Mouse (Mus musculus): ENCODE measurements at regions not wholly inside any gene's neighbourhood (a gene's known extent, or its start where the extent isn't known, plus 50 kb on each side); places are given as distances from the start of the nearest gene placed in this dataset.

DNA sequence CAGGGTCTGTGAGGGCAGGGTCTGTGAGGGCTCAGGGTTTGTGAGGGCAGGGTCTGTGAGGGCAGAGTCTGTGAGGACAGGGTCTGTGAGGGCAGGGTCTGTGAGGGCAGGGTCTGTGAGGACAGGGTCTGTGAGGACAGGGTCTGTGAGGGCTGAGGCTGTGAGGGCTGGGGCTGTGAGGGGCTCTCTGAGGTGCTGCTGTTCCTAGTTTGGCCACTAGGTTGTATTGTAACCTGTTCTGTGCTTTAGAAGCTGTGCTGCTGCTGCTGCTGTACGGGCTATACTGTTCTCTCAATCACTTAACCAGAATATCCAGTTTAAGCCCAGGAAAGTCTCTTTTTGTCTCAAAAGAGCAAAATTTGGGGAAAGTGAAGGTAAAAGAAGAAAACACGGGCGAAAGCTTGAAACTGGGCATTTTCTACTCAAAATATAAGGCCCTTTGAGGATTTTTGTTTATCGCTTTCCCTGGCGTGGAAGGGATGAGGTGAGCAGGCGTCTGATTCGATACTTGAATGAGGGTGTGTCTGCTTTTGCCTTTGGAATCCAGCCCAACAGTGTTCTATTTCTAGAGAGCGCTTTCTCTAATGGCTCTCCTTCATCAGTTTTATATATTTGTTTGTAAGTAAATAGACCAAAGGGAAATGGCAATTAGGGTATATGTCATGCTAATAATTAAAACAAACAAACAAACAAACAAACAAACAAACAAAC, 363.8 kb upstream of the Nr5a2 start:
- peak; percentile 46; the same call in 1 of the 2 replicates for TF ChIP-seq CTCF (IDR thresholded peaks at IDR 0.05; ENCODE audit: extremely low read depth, insufficient read depth, low read length)
- no peak for TF ChIP-seq POLR2A (IDR thresholded peaks at IDR 0.05; ENCODE audit: extremely low read depth, insufficient read depth, low read length)

GRCm38 (mm10) chr1:137323035-137323680, 362.9 kb upstream of the Nr5a2 start:
- Histone ChIP-seq H3K27ac (ENCODE audit: insufficient read depth, low read length) (no peak overlapping the region), H3K4me3 (ENCODE audit: insufficient read depth, low read length) (no peak overlapping the region), H3K4me1 (ENCODE audit: control insufficient read depth, insufficient read depth, low read length) (no peaks in the 10 kb centered on the region)
- TF ChIP-seq CTCF (IDR thresholded peaks at IDR 0.05; ENCODE audit: extremely low read depth, insufficient read depth, low read length): no peak
- TF ChIP-seq POLR2A (IDR thresholded peaks at IDR 0.05; ENCODE audit: extremely low read depth, insufficient read depth, low read length): no peak

More for the DNA sequence above, 363.8 kb upstream of the Nr5a2 start:
- no peak overlapping the region for H3K4me3 ChIP-seq (ENCODE audit: insufficient read depth, low read length)
- no peaks in the 10 kb centered on the region for H3K4me1 ChIP-seq (ENCODE audit: control insufficient read depth, insufficient read depth, low read length)
- H3K27ac ChIP-seq (ENCODE audit: insufficient read depth, low read length): no peak overlapping the region

DNA sequence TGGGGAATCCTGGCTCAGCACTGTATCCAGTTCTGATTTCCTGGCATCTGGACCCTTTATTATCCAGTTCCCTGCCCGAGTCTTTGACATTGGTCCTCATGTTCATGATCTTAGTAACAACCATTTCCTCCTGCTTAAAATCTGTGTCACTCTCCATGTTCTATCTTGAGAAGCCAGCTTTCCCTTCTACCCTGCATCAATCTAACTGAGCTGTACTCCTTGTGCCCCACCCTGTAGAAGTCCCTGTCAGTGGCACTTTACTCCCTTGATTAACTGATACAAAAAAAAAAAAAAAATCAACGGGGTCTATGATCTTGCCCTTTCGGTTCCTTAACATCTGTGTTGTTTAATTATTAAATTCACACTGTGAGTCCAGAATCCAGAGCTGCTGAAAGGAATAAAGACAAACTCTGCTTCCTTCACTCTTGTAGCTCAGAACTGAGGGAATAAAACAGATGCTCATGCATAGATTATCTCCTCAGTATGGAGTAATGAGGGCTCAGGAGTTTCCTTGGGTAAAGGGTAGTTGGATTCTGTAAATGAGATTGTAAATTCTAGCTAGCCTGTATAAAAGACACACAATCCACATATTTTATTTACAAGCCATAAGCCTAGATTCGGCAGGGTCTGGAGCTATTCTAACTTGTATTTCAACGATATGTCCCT, 342.6 kb upstream of the Nr5a2 start:
- Histone ChIP-seq H3K27ac (ENCODE audit: insufficient read depth, low read length) (no peak overlapping the region), H3K4me1 (ENCODE audit: control insufficient read depth, insufficient read depth, low read length) (no peaks in the 10 kb centered on the region), H3K4me3 (ENCODE audit: insufficient read depth, low read length) (no peak overlapping the region)
- TF ChIP-seq CTCF (IDR thresholded peaks at IDR 0.05; ENCODE audit: extremely low read depth, insufficient read depth, low read length) (no peak), POLR2A (IDR thresholded peaks at IDR 0.05; ENCODE audit: extremely low read depth, insufficient read depth, low read length) (no peak)

- TF ChIP-seq CTCF (IDR thresholded peaks at IDR 0.05; ENCODE audit: extremely low read depth, insufficient read depth, low read length) (peak; percentile 42; the same call in 1 of the 2 replicates), POLR2A (IDR thresholded peaks at IDR 0.05; ENCODE audit: extremely low read depth, insufficient read depth, low read length) (no peak)
- no peak overlapping the region for H3K4me3 ChIP-seq (ENCODE audit: insufficient read depth, low read length)
- no peak overlapping the region for H3K27ac ChIP-seq (ENCODE audit: insufficient read depth, low read length)
- no peaks in the 10 kb centered on the region for H3K4me1 ChIP-seq (ENCODE audit: control insufficient read depth, insufficient read depth, low read length)
These were observed 337.7 kb upstream of the Nr5a2 start for GRCm38 (mm10) chr1:137297780-137298569.

DNA sequence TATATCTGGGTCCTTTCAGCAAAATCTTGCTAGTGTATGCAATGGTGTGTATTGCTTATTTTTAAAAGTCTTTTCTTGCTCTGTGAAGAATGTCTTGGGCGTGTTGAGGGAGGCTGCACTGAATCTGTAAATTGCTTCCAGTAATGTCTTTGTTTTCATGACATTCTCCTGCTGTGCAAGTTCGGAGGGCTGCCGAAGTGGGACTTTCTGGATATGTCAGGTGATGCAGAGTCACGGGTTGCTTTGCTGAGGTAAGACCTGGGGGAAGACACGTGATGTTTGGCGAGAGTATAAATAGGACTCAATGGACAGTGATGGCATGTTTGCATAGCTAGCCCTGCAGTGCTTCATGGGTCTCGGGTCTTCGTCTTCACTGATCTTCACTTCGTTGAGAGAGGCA, 329.2 kb upstream of the Nr5a2 start:
- H3K4me1 ChIP-seq (ENCODE audit: control insufficient read depth, insufficient read depth, low read length): no peaks in the 10 kb centered on the region
- TF ChIP-seq POLR2A (IDR thresholded peaks at IDR 0.05; ENCODE audit: extremely low read depth, insufficient read depth, low read length) (no peak), CTCF (IDR thresholded peaks at IDR 0.05; ENCODE audit: extremely low read depth, insufficient read depth, low read length) (no peak)
- H3K4me3 ChIP-seq (ENCODE audit: insufficient read depth, low read length): no peak overlapping the region
- no peak overlapping the region for H3K27ac ChIP-seq (ENCODE audit: insufficient read depth, low read length)

GRCm38 (mm10) chr1:137283291-137283690, 323.0 kb upstream of the Nr5a2 start:
- no peak for TF ChIP-seq POLR2A (IDR thresholded peaks at IDR 0.05; ENCODE audit: extremely low read depth, insufficient read depth, low read length)
- TF ChIP-seq CTCF (IDR thresholded peaks at IDR 0.05; ENCODE audit: extremely low read depth, insufficient read depth, low read length): no peak
- H3K4me1 ChIP-seq (ENCODE audit: control insufficient read depth, insufficient read depth, low read length): no peaks in the 10 kb centered on the region

DNA sequence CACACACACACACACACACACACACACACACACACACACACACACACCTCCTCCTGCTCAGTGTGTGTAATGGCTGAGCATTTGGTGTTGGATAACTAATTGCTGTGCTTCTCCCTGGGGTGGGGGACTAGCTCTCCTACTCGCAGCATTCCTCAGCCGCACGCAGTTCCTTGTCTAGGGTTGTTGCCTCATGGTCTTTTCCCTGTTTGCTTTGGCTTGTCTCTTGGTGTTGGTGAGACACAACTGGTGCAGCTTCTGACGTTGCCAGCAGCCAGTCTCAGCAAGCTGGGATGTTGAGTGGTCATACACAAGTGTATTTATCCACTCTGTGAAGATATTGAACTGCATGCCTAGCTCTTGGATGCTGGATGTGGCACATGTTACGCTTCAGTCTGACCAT, 322.2 kb upstream of the Nr5a2 start:
- H3K4me1 ChIP-seq (ENCODE audit: control insufficient read depth, insufficient read depth, low read length): no peaks in the 10 kb centered on the region
- TF ChIP-seq CTCF (IDR thresholded peaks at IDR 0.05; ENCODE audit: extremely low read depth, insufficient read depth, low read length): no peak
- TF ChIP-seq POLR2A (IDR thresholded peaks at IDR 0.05; ENCODE audit: extremely low read depth, insufficient read depth, low read length): no peak
- no peak overlapping the region for H3K4me3 ChIP-seq (ENCODE audit: insufficient read depth, low read length)

More at GRCm38 (mm10) chr1:137283291-137283690, 323.0 kb upstream of the Nr5a2 start:
- Histone ChIP-seq H3K27ac (ENCODE audit: insufficient read depth, low read length) (no peak overlapping the region), H3K4me3 (ENCODE audit: insufficient read depth, low read length) (no peak overlapping the region)

DNA sequence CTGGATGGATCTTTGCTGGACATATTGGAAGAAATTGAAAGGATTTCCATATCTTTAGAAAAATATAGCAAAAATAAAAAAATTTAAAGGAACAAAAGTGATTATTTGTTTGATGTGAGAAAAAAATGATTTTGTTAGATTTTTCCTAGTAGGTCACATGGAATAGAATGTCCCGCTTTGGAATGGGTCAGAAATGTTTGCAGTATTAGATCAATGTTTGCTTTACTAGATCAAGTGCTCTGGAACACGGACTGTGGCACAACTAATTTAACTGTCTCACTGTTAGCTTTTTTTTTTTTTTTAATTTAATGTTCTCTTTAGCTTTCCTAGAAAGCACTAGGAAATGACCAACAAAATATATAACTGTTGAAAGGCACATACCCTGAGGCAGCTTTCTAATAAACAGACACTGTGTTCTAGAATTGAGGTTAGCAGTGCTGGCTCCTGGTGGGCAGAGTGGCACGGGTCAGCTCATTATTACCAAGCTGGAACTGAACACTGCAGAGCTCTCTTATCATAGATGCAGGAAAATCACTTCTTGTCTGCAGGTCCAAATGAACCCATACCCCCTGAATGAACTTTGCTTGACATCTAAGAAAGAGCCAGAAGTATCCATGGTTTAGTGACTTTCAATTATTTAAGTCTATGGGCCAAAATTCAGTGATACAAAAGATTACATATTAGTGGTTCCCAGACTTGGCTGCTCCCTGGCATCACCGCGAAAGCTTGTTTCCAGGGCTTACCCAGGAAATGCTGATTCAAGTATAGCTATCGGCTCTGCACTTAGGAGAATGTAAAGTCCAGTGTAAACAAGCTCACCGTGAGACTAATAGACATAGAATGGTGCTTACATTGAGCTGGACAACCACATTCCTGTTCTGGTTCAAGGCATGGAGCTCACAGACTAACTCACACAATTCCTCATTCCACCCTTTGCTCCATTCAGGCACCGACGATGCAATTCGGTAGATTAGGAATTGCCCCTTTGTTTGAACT, 320.4 kb upstream of the Nr5a2 start:
- TF ChIP-seq POLR2A (IDR thresholded peaks at IDR 0.05; ENCODE audit: extremely low read depth, insufficient read depth, low read length): no peak
- TF ChIP-seq CTCF (IDR thresholded peaks at IDR 0.05; ENCODE audit: extremely low read depth, insufficient read depth, low read length): no peak
- Histone ChIP-seq H3K4me3 (ENCODE audit: insufficient read depth, low read length) (no peak overlapping the region), H3K27ac (ENCODE audit: insufficient read depth, low read length) (no peak overlapping the region), H3K4me1 (ENCODE audit: control insufficient read depth, insufficient read depth, low read length) (no peaks in the 10 kb centered on the region)

More for the DNA sequence above, 322.2 kb upstream of the Nr5a2 start:
- no peak overlapping the region for H3K27ac ChIP-seq (ENCODE audit: insufficient read depth, low read length)

Data from cortical plate, adult 2 months (tissue).